Comparison of ENCODE assay signal across 8 mouse cellular contexts in the genomic region with DNA sequence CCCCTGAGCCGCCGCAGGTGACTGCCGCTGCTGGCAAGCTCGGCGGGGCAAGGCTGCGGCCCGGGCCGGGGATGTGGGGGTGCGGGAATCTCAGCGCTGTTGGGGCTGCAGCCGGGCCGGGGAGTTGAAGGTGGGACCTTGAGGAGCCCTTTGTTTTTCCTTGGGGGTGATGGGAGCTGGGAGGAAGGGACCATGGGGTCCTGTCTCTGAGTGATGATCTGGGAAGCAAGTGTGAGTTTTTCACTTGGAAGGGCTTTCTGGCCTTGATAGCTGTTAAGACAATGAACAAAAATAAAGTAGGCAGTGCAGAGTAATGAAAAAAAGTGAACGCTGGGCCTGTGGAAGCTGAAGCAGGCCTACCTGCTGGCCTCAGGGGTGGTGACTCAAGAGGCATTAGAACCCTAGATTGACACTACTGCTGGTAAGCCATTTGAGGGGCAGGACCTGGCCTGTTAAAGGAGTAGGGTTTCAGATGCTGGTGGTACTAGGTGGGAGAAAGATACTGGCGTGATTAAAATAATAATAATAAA. TPM values are rescaled to one million over a fixed set of nuclear protein-coding genes. Genes with fewer than 3 reads are reported as not detected.
DNase-seq lines count a peak whose midpoint lies in the region; ATAC-seq and TF ChIP-seq lines count a peak whose summit lies in the region.

No protein-coding gene starts in this region.

- H3K9ac ChIP-seq in kidney, embryonic 16.5 days (replicated peaks; ENCODE audit: low read length), result peak overlapping the region; percentile 73
- peak overlapping the region; percentile 67 for H3K9ac ChIP-seq in heart, postnatal 0 days (replicated peaks; ENCODE audit: low read depth, low read length)
- peak overlapping the region; percentile 65 for H3K9ac ChIP-seq in midbrain, embryonic 11.5 days (ENCODE audit: low read length)

- TF ChIP-seq EP300 in heart, postnatal 0 days (IDR thresholded peaks at IDR 0.05; ENCODE audit: low read depth), result no peak

- peaks cover 67% of the 10 kb centered on the region for H3K27me3 ChIP-seq in kidney, embryonic 16.5 days (ENCODE audit: insufficient read depth, low read length)
- H3K27me3 ChIP-seq in heart, postnatal 0 days (ENCODE audit: control insufficient read depth, insufficient read depth, low read length), result peaks cover 17% of the 10 kb centered on the region
- peaks cover 64% of the 10 kb centered on the region for H3K27me3 ChIP-seq in midbrain, embryonic 11.5 days (ENCODE audit: control insufficient read depth, insufficient read depth, low read length)

- DNase-seq in kidney, postnatal 36 days, result no peak
- no peak for DNase-seq in heart, postnatal 0 days (ENCODE audit: low spot score)
- DNase-seq in midbrain, embryonic 11.5 days (ENCODE audit: low spot score, missing footprints), result peak; percentile 88
- no peak for DNase-seq in right cerebral cortex, postnatal 25 days
- no peak for DNase-seq in retina, postnatal 1 day
- DNase-seq in frontal cortex, postnatal 25 days (ENCODE audit: low spot score in 2 of 2), result no peak

- TF ChIP-seq CTCF in heart, postnatal 0 days (IDR thresholded peaks at IDR 0.05; ENCODE audit: low read depth), result no peak

- H3K4me2 ChIP-seq in kidney, embryonic 16.5 days (replicated peaks; ENCODE audit: low read depth, low read length), result peak overlapping the region; percentile 91
- H3K4me2 ChIP-seq in heart, postnatal 0 days (ENCODE audit: low read depth, low read length), result peak overlapping the region; percentile 86
- peak overlapping the region; percentile 90 for H3K4me2 ChIP-seq in midbrain, embryonic 11.5 days

- H3K9me3 ChIP-seq in kidney, embryonic 16.5 days (ENCODE audit: low read length), result no peaks in the 10 kb centered on the region
- no peaks in the 10 kb centered on the region for H3K9me3 ChIP-seq in heart, postnatal 0 days (replicated peaks; ENCODE audit: control insufficient read depth, low read length)
- no peaks in the 10 kb centered on the region for H3K9me3 ChIP-seq in midbrain, embryonic 11.5 days (ENCODE audit: control insufficient read depth, low read length)

- H3K27ac ChIP-seq in kidney, embryonic 16.5 days (ENCODE audit: low read length), result peak overlapping the region; percentile 76
- H3K27ac ChIP-seq in brown adipose tissue, adult 24 weeks (replicated peaks; ENCODE audit: low read depth, low read length), result no peak overlapping the region
- H3K27ac ChIP-seq in heart, postnatal 0 days (ENCODE audit: low read depth), result peak overlapping the region; percentile 86
- H3K27ac ChIP-seq in midbrain, embryonic 11.5 days (ENCODE audit: low read depth, low read length), result no peak overlapping the region

- H3K4me3 ChIP-seq in kidney, embryonic 16.5 days (ENCODE audit: low read length), result peak overlapping the region; percentile 72
- H3K4me3 ChIP-seq in brown adipose tissue, adult 24 weeks (ENCODE audit: insufficient read depth, low read depth, low read length), result peak overlapping the region; percentile 67
- H3K4me3 ChIP-seq in heart, postnatal 0 days (ENCODE audit: low read depth, low read length), result peak overlapping the region; percentile 84
- H3K4me3 ChIP-seq in midbrain, embryonic 11.5 days (ENCODE audit: low read depth, low read length), result peak overlapping the region; percentile 55

- peaks cover 33% of the 10 kb centered on the region for H3K4me1 ChIP-seq in kidney, embryonic 16.5 days (ENCODE audit: insufficient read depth, low read length)
- H3K4me1 ChIP-seq in brown adipose tissue, adult 24 weeks (ENCODE audit: control insufficient read depth, insufficient read depth, insufficient read length, low read length), result no peaks in the 10 kb centered on the region
- peaks cover 21% of the 10 kb centered on the region for H3K4me1 ChIP-seq in heart, postnatal 0 days (ENCODE audit: control insufficient read depth, insufficient read depth)
- H3K4me1 ChIP-seq in midbrain, embryonic 11.5 days (ENCODE audit: control insufficient read depth, insufficient read depth, low read length), result peaks cover 13% of the 10 kb centered on the region

- no peak for ATAC-seq in kidney, embryonic 16.5 days (ENCODE audit: low FRiP score, low TSS enrichment)
- ATAC-seq in heart, postnatal 0 days (ENCODE audit: insufficient read depth, low read depth), result no peak
- 0 out of 2 replicates have a peak, but pooled peaks have one; percentile 1 for ATAC-seq in midbrain, embryonic 11.5 days (ENCODE audit: low FRiP score)

- 5% methylated on average over 14 of the region's 14 CpGs for WGBS in kidney, embryonic 16.5 days
- WGBS in heart, postnatal 0 days, result 10% methylated on average over 14 of the region's 14 CpGs
- WGBS in midbrain, embryonic 11.5 days, result 7% methylated on average over 14 of the region's 14 CpGs

- H3K36me3 ChIP-seq in kidney, embryonic 16.5 days (ENCODE audit: insufficient read depth, low read length), result no peaks in the 10 kb centered on the region
- H3K36me3 ChIP-seq in heart, postnatal 0 days (replicated peaks; ENCODE audit: control insufficient read depth, insufficient read depth, low read length), result no peaks in the 10 kb centered on the region
- H3K36me3 ChIP-seq in midbrain, embryonic 11.5 days (ENCODE audit: control insufficient read depth, insufficient read depth, low read length), result no peaks in the 10 kb centered on the region

RNA-seq across cellular contexts. Expression of a gene that starts 6.4 kb away (rescaled TPM):
- 7.8 and 9.0 TPM in 2 replicates for polyA plus RNA-seq in kidney, embryonic 16.5 days (2015; fragmentation: Nextera tagmentation; extraction: Ambion mirVana)
- 1.3 and 2.9 TPM in 2 replicates for polyA plus RNA-seq in brown adipose tissue, adult 24 weeks (2012; ENCODE audit: insufficient read depth, insufficient read length, missing spikeins)
- 3.7 and 7.6 TPM in 2 replicates for total RNA-seq in heart, postnatal 0 days (2014; rRNA removed; ENCODE audit: low replicate concordance)
- 10.0 and 10.6 TPM in 2 replicates for polyA plus RNA-seq in heart, postnatal 0 days (2015; fragmentation: Nextera tagmentation; extraction: Ambion mirVana)
- polyA plus RNA-seq in midbrain, embryonic 11.5 days (2014; fragmentation: Nextera tagmentation; extraction: Ambion mirVana), result 1.8 and 2.0 TPM in 2 replicates

Comparison
In these comparisons a context has a peak if more than half of its experiments do, and no peak if none do; other contexts are left out.
1. H3K27ac ChIP-seq: peak in kidney, embryonic 16.5 days (single experiment) and heart, postnatal 0 days (single experiment); none in brown adipose tissue, adult 24 weeks (single experiment) and midbrain, embryonic 11.5 days (single experiment).
2. Peak in every context shown above with its lines, with median percentiles within 50 percentile points of each other: H3K4me2 ChIP-seq, H3K4me3 ChIP-seq and H3K9ac ChIP-seq.